Mouse (Mus musculus) c-Kit-negative CD71-positive TER-119-positive erythroid progenitor cells, embryonic 14.5 days (primary cell): ENCODE data around the gene Prss27.
A peak's percentile ranks its signal among the peaks of the same experiment; 100 is the strongest.

Experiments used
- DNase-seq: peaks from one replicate; pipeline ENCODE4 v3.0.0-alpha.2; 2013; ENCODE audit warnings: low read depth, low spot score

Gene Prss27

GRCm38 (mm10) chr17:24037844-24038243 lies at the start of gene Prss27:
Prss27 (plus strand) TSS chr17:24038144.
- no peak for DNase-seq

DNA sequence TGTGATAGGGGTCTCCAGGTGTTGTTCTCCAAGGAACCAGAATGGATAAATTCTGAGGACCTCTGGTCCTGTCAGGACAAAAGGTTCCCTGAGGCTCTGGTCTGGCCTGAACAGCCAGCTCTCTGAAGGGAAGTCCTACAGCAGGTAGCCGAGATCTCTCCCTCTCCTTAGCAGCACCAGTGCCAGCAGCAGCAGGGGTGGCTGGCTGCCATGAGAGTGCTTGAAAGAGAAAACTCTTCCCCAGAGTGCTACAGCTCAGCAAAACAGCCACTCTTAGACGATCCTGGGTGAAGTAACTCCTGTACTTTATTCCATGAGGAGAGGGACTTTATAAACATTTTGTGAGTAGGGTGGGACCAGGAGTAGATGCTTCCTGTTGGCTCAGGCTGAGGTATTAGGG lies 48.1 kb upstream of the Prss27 start:
- no peak for DNase-seq

- DNase-seq: no peak
Measured at GRCm38 (mm10) chr17:23992789-23993553, 45.0 kb upstream of the Prss27 start.

DNA sequence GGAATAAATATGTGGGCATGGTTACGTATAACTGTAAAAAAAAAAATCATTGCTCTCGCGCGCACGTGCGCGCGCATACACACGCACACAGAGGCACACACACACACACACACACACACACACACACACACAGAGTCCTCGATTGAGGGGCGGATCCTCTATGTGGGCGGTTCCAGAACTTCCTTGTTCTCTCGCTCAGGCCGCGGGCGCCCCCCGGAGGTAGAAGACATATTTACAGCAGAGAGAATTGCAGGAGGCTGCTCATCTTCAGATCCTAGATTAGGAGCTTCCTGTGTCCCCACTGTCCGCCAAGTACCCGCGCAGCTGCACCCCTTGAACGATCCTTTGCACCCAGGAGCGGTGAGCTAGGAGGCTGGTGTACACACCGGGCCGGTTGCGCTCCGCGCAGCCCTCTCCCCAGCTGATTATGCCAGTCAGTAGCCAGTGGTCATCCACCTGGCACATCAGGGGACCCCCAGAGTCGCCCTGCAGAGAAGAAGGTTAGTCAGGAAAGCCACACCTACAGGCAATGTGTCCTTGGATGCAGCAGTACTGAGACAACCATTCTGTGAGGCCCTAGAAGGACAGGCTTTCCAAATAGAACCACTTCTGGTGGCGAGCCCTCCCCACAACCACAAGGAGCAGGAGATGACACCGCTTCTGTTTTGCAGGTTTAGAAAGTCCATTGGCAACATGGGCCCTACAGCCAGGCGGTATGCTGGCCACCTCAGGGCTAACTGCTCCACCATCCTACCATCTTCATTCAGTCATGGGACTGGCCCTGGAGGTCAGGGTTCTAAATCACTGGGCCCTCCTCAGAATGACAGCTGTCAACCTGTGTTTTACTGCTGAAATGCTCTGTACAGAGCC lies 44.1 kb upstream of the Prss27 start:
- DNase-seq: peak; percentile 30

DNA sequence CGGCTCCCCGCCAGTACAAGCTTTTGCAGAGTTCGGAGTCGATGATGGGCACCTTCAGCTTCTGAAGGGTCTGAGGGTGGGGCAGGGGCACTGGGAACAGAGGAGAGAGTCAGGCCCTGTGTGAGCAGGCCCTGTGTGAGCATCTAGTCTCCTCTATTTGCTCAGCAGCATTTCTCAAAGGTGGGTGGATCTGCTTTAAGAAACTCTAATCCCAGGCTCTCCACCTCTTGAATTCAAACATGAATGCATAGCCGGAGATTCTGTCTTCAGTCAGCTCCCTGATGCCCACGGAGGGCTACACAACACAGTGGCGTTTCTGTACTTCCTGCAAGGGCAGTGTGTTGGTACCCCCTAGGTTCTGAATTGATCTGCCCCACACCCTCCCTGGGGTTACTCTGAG lies 43.3 kb upstream of the Prss27 start:
- no peak for DNase-seq

DNA sequence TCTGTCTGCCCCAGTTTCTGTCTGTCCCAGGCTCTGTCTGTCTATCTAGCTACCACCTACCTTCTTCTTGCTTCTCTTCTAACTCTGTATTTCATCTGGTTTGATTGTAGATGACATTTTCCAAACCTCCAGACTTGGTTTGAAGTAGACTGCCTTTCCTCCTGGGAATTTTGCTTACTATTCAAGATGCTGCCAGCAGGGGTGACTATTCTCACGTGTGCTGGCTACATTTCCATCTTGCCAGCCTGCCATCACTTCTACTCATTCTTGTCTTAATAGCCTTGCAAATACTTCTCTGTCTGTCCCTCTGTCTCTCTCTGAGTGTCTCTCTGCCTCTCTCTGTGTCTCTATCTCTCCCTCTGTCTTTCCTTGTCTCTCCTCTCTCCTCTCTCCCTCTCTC lies 42.5 kb upstream of the Prss27 start:
- DNase-seq: no peak

DNA sequence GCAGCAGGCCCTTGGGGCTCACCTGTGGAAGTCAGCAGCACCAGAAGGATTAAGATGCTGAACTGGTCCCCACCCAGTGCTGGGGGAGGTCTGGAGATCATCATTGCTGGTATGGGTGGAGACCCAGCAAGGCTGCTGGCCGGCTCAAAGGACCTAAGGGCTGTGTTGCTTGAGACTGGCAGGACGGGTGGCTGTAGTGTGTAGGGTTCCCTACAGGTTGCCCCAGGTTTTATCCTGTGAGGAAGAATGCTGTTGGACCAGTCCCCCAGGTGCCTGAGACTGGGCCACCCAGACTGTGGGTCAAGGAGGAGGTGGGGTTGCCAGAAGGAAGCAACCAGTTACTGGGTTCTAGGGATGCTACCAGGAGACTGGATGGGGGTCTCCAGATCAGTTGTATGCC lies 40.0 kb upstream of the Prss27 start, which contains the start of gene Prss22:
Gene Prss22 (minus strand): TSS at position 200 of the 400 bp plus-strand sequence.
- no peak for DNase-seq

DNA sequence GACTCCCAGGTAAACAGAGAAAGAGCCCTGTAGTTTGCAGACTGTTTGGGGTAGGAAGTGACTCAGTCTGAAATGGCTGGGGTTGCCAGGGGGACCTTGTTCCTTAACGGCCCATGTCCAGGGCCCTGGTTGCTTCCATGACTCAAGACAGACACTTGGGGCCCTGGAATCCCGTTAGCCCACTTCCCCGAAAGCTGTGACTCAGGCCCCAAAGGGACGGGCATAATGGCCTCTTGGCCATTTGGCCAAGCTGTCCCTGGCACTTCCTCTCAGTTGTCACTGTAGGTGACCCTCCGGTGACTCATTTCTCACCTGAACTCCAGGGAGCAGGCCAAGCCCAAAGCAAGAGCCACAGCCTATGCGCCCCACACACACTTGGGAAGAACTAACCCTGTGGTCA lies 39.6 kb upstream of the Prss27 start:
- DNase-seq: no peak

- no peak for DNase-seq
Measured at GRCm38 (mm10) chr17:24000404-24000803, 37.5 kb upstream of the Prss27 start.

- no peak for DNase-seq
Measured at GRCm38 (mm10) chr17:24004071-24004665, 33.8 kb upstream of the Prss27 start.

- DNase-seq: no peak
Measured at GRCm38 (mm10) chr17:24005049-24005448, 32.9 kb upstream of the Prss27 start.

DNA sequence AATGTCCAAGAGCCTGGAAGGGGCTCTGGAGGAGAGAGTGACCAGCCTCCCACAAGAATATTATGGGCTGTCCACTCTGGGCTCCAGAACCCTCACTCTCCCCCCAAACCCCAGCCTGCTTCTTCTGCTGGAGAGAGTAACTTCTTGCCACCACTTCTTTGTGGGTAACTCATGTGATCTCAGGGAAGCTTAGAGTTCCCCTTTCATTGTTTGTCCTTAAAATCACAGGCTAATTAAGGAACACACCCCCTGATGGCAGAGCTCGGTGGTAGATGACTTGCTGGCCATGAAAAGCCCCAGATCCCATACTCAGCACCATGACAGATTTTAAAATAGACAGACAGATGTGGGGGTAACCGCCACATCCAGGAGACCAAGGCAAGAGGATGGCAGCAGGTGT lies 31.0 kb upstream of the Prss27 start:
- no peak for DNase-seq

GRCm38 (mm10) chr17:24007391-24007790 lies 30.6 kb upstream of the Prss27 start:
- DNase-seq: no peak

DNA sequence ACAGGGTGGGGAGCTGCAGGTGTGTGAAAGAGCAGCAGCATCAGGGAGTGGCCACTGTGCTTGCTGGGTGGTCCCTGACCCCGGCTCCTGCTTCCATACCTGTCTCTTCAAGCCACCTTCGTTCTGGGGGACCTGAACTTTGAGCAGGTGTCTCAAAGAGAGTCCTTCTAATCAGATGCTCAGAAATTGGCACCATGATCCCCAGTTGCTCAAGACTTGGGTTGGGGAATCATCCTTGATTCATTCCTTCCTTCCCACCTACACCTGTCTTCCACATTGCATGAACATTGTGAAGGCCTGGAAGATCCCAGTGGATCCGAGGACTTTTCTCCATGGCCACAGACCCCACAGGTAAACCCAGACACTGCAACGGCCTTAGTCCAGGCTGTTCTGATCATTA lies 29.8 kb upstream of the Prss27 start:
- no peak for DNase-seq

GRCm38 (mm10) chr17:24009617-24010016 lies 28.3 kb upstream of the Prss27 start:
- DNase-seq: no peak

GRCm38 (mm10) chr17:24012921-24013320 lies 25.0 kb upstream of the Prss27 start:
- DNase-seq: no peak

DNA sequence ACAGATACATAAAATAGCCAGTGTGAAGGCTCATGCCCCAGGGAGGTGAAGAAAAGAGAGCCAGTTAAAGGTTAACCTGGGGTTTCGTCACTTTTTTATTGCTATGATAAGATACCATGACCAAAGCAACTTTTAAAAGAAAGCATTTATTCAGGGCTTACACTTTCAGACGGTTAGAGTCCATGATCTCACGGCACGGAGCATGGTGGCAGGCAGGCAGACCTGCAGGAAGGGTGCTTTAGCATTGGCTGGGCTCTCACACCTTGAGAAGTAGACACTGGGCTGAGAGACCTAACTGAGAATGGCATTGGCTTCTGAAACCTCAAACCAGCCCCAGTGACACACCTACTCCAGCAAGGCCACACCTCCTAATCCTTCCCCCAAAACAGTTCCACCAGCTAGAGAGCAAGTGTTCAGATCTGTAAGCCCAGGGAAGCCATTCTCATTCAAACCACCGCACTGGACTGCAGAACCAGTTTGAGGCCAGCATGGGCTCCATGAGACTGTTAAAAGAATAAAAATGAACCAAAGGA lies 23.4 kb upstream of the Prss27 start:
- DNase-seq: no peak

- no peak for DNase-seq
Measured at GRCm38 (mm10) chr17:24015727-24016126, 22.2 kb upstream of the Prss27 start.

DNA sequence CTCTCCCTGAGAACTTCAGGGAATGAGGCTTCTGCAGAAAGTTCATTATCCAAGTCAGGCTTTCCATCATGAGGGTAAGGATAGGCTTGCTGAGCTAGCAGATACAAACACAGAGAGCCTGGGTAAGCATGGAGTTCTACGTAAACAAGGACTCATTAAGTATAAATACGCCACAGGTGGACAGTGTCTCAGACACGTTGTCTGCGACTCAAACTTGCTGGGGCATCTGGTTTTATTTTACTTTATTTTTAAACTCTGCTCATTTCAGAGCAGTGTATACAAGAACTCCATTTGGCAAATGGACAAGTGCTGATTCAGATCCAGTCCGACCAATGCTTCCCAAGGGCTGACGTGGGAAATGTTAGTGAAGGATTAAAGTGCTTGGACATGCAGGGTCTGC lies 17.2 kb upstream of the Prss27 start:
- DNase-seq: no peak

DNA sequence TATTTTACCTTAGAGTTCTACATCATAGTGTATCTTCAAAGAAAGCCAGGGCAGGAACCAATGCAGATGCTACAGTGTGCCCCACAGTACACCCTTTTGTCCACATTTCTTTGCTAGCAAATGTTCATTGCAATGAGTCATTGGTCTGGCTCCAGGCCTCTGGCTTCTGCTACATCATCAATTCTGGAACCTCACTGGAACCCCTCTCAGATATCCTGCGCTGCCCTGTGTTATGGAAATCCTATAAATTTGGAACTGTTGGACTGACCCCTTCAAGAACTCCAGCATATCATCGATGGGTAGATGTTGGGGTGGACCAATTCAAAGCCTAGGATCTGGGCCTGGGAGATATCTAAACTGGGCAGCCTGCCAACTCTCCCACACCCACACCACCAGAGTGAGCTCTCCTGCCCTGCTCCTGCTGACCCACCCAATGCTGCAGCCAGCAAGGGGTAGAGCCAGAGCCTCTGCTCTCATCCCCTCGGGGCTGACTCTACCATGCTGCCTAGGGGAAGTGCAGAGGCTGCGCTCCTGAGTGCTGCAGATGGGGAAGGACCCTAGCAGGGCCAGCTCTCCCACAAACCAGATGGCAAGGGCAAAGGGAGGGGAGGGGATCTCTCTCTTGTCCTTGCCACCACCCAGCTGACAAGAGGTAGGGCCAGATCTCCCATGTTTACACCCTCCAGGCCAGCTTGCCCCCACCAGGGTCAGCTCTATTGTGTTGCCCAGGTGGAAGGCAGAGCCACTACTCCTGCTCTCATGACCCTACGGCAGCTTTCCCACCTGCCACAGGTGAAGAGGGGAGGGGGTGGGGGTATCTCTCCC lies 16.4 kb upstream of the Prss27 start:
- DNase-seq: no peak

DNA sequence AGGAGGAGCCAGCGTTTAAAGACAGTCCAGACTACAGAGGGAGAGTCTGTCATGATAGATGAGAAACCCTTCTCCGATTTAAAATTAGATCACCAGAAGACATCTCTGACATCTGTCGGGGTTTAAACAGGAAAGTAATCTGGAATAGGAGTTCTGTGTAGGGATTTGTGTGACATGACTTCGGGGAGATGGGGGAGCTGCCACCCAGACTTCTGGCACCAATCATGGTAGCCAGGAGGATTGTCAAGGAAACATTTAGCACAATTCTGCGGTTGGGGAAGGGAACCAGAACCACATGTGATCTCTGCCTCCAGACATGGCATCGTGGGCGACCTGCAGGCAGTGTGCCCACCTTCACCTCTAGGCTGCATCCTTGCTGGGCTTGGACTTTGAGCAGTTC lies 8.5 kb upstream of the Prss27 start:
- DNase-seq: no peak
